Mouse (Mus musculus): Measurements from ENCODE around the gene Prrx1. TPM values are rescaled to one million over a fixed set of nuclear protein-coding genes. Genes with fewer than 3 reads are reported as not detected.

Gene Prrx1
- polyA plus RNA-seq, 1 experiment from 2014 or later = 14.9 TPM

DNA sequence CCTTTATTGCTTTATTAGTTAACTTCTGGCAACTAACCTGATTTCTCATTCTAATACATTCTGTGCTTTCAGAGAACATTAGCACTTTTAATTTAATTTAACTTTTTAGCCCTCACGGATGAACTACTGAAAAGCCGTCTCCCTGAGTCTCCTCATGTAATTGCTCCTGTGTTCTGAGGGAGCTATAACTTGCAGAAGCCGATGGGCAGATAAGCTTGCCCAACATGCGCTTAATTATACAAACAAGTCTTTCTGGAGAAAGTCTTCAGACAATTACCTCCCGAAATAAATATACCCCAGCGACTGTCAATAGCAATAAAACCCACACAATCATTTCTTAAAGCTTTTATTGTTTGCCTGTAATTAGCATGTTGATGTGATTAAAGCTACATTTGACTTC is 44.2 kb upstream of the Prrx1 start:
- WGBS = 16% methylated on average over 6 of the region's 6 CpGs
- H3K9me3 ChIP-seq (ENCODE audit: control insufficient read depth) = no peaks in the 10 kb centered on the region
- no peak overlapping the region for H3K4me3 ChIP-seq (ENCODE audit: low read depth, low read length)
- no peaks in the 10 kb centered on the region for H3K27me3 ChIP-seq (replicated peaks; ENCODE audit: control insufficient read depth, insufficient read depth, low read length)
- no peak overlapping the region for H3K9ac ChIP-seq (ENCODE audit: low read depth, low read length)
- no peak for TF ChIP-seq CTCF (IDR thresholded peaks at IDR 0.05; ENCODE audit: low read depth)
- H3K4me1 ChIP-seq (replicated peaks; ENCODE audit: control insufficient read depth, insufficient read depth, low read length) = no peaks in the 10 kb centered on the region
- ATAC-seq = no peak
- no peak overlapping the region for H3K4me2 ChIP-seq (replicated peaks; ENCODE audit: low read depth)
- no peaks in the 10 kb centered on the region for H3K36me3 ChIP-seq (ENCODE audit: control insufficient read depth, insufficient read depth)
- no peak overlapping the region for H3K27ac ChIP-seq (ENCODE audit: low read depth, low read length)

DNA sequence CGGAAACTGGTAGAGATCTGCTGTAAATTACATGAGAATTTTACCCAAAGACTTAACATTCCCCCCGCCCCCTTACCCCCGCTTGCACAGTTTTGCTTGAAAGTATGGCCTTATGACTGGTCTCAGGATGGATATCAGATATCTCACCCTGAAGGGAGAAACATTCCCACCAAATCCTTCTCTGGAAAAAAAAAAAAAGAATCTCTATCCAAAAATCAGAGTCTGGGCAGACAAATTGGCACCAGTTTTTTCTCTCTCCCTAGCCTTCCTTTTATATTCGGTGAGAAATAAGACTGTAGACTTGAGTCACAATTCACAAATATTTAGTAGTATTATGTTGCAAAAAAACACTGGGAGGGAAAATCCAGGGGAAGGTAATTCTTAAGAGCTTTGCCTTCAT is 42.7 kb upstream of the Prrx1 start:
- H3K9me3 ChIP-seq (ENCODE audit: control insufficient read depth) = no peaks in the 10 kb centered on the region
- 57% methylated on average over 4 of the region's 4 CpGs for WGBS
- H3K27ac ChIP-seq (ENCODE audit: low read depth, low read length) = no peak overlapping the region
- H3K4me2 ChIP-seq (replicated peaks; ENCODE audit: low read depth) = no peak overlapping the region
- ATAC-seq = no peak
- H3K27me3 ChIP-seq (replicated peaks; ENCODE audit: control insufficient read depth, insufficient read depth, low read length) = no peaks in the 10 kb centered on the region
- TF ChIP-seq CTCF (IDR thresholded peaks at IDR 0.05; ENCODE audit: low read depth) = no peak
- H3K4me1 ChIP-seq (replicated peaks; ENCODE audit: control insufficient read depth, insufficient read depth, low read length) = no peaks in the 10 kb centered on the region
- no peak overlapping the region for H3K4me3 ChIP-seq (ENCODE audit: low read depth, low read length)
- H3K36me3 ChIP-seq (ENCODE audit: control insufficient read depth, insufficient read depth) = no peaks in the 10 kb centered on the region
- H3K9ac ChIP-seq (ENCODE audit: low read depth, low read length) = no peak overlapping the region

DNA sequence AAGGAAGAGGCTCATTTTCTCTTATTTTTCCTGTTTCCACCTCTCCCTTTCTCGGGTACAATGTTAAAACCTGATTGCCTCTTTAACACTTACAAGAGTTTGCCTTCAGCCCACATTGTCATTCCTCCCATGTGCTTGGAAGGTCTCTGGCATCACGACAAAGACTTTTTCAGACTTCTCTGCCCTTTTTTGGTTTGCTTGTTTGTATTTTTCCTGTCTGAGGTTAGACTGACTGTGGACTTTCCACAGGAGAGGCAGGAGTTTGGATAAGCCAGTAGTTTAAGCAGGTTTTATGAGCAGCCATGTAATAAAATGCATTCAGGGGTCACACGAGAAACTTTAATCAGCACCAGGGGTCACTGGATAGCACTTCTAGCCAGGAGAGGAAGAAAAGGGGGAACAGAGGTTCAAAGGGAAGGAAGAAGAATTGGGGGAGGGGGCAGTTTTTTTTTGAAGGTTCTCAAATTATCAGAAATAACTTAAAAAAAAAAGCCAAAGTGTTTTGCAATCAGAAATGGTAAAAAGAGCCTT is 42.2 kb upstream of the Prrx1 start:
- H3K4me1 ChIP-seq (replicated peaks; ENCODE audit: control insufficient read depth, insufficient read depth, low read length) = no peaks in the 10 kb centered on the region
- no peak for ATAC-seq
- H3K9ac ChIP-seq (ENCODE audit: low read depth, low read length) = no peak overlapping the region
- TF ChIP-seq CTCF (IDR thresholded peaks at IDR 0.05; ENCODE audit: low read depth) = no peak
- no peaks in the 10 kb centered on the region for H3K27me3 ChIP-seq (replicated peaks; ENCODE audit: control insufficient read depth, insufficient read depth, low read length)
- no peak overlapping the region for H3K4me3 ChIP-seq (ENCODE audit: low read depth, low read length)
- H3K36me3 ChIP-seq (ENCODE audit: control insufficient read depth, insufficient read depth) = no peaks in the 10 kb centered on the region
- H3K27ac ChIP-seq (ENCODE audit: low read depth, low read length) = no peak overlapping the region
- WGBS = 12% methylated on average over 3 of the region's 3 CpGs
- H3K9me3 ChIP-seq (ENCODE audit: control insufficient read depth) = no peaks in the 10 kb centered on the region
- H3K4me2 ChIP-seq (replicated peaks; ENCODE audit: low read depth) = no peak overlapping the region

DNA sequence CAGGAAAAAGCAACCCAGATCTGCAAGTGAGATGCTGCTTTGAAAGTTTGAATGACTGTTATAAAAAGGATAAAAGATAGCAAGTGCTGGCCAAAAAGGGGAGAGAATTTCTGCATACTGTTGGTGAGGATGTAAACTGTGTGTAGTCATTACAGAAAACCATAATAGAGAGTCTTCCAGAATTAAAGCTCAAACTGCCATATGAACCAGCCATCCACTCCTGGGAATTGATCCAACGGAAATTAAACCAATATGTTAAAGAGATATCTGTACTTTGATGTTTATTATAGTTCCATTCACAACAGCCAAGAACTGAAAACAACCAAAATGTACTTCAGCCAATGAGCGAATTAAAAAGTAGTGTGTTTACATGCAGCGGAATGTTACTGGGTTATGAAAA is 37.5 kb upstream of the Prrx1 start:
- no peak for ATAC-seq
- no peaks in the 10 kb centered on the region for H3K36me3 ChIP-seq (ENCODE audit: control insufficient read depth, insufficient read depth)
- H3K27me3 ChIP-seq (replicated peaks; ENCODE audit: control insufficient read depth, insufficient read depth, low read length) = no peaks in the 10 kb centered on the region
- H3K4me1 ChIP-seq (replicated peaks; ENCODE audit: control insufficient read depth, insufficient read depth, low read length) = no peaks in the 10 kb centered on the region
- no peak overlapping the region for H3K4me2 ChIP-seq (replicated peaks; ENCODE audit: low read depth)
- H3K9ac ChIP-seq (ENCODE audit: low read depth, low read length) = no peak overlapping the region
- H3K27ac ChIP-seq (ENCODE audit: low read depth, low read length) = no peak overlapping the region
- no peaks in the 10 kb centered on the region for H3K9me3 ChIP-seq (ENCODE audit: control insufficient read depth)
- 80% methylated on average over 3 of the region's 3 CpGs for WGBS
- no peak for TF ChIP-seq CTCF (IDR thresholded peaks at IDR 0.05; ENCODE audit: low read depth)
- no peak overlapping the region for H3K4me3 ChIP-seq (ENCODE audit: low read depth, low read length)

DNA sequence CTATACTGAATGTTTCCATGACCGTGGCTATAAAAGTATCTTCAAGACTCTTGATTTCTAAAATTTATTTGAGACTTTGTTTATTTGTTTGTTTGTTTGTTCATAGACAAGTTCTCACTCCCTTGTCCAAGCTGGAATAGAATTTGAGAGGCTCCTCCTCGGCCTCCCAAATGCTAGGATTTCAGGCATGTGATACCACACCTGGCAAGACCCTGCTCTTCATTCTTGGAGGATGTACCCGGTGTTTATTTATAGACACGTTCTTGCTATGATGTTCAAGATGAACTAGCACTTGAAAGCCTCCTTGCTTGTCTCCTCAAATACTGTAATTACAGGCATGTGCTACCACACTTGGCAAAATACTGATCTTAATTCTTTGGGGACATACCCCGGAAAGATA is 32.0 kb upstream of the Prrx1 start:
- no peak overlapping the region for H3K4me2 ChIP-seq (replicated peaks; ENCODE audit: low read depth)
- H3K4me1 ChIP-seq (replicated peaks; ENCODE audit: control insufficient read depth, insufficient read depth, low read length) = no peaks in the 10 kb centered on the region
- no peak for TF ChIP-seq CTCF (IDR thresholded peaks at IDR 0.05; ENCODE audit: low read depth)
- H3K27ac ChIP-seq (ENCODE audit: low read depth, low read length) = no peak overlapping the region
- no peaks in the 10 kb centered on the region for H3K27me3 ChIP-seq (replicated peaks; ENCODE audit: control insufficient read depth, insufficient read depth, low read length)
- no peak overlapping the region for H3K9ac ChIP-seq (ENCODE audit: low read depth, low read length)
- no peaks in the 10 kb centered on the region for H3K9me3 ChIP-seq (ENCODE audit: control insufficient read depth)
- no peak for ATAC-seq
- H3K36me3 ChIP-seq (ENCODE audit: control insufficient read depth, insufficient read depth) = no peaks in the 10 kb centered on the region
- H3K4me3 ChIP-seq (ENCODE audit: low read depth, low read length) = no peak overlapping the region
- 78% methylated on average over 5 of the region's 5 CpGs for WGBS

DNA sequence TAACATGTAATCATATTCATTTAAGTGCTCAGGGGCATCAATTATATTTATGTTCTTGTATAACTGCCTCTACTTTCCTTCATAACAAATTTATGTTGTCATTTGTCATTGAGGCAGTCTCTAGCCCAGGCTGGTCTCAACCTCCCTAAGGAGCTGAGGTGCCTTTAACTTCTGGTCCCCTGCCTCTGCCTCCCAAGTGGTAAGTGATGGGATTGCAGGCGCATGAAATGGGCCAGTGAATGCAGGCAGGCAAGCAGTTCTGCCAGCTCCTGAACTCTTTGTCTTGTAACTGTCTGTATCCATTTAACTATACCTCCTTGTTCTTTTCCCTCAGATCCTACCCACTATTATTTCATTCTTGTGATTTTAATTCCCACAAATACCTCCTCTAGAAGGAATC is 31.4 kb upstream of the Prrx1 start:
- no peak for ATAC-seq
- H3K27ac ChIP-seq (ENCODE audit: low read depth, low read length) = no peak overlapping the region

DNA sequence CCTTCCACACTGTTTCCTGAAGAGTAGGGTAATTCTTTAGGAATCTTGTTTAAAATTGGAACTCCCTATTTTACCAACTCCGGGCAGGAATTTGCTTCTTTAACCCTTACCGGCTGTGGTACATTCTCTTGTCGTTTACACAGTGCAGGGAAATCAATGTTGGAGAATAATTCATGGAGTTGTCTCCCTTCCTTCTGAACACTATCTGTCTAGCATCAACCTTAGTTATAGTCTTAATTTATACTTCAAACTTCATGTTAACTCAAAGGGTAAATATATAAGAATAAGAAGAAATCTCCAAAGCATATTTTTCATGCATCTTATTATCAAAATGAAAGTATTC is 25.7 kb upstream of the Prrx1 start:
- H3K4me3 ChIP-seq (ENCODE audit: low read depth, low read length) = no peak overlapping the region
- H3K36me3 ChIP-seq (ENCODE audit: control insufficient read depth, insufficient read depth) = no peaks in the 10 kb centered on the region
- no peaks in the 10 kb centered on the region for H3K9me3 ChIP-seq (ENCODE audit: control insufficient read depth)
- H3K27me3 ChIP-seq (replicated peaks; ENCODE audit: control insufficient read depth, insufficient read depth, low read length) = no peaks in the 10 kb centered on the region
- H3K4me1 ChIP-seq (replicated peaks; ENCODE audit: control insufficient read depth, insufficient read depth, low read length) = no peaks in the 10 kb centered on the region
- no peak overlapping the region for H3K4me2 ChIP-seq (replicated peaks; ENCODE audit: low read depth)
- H3K27ac ChIP-seq (ENCODE audit: low read depth, low read length) = no peak overlapping the region
- 39% methylated on average over 3 of the region's 3 CpGs for WGBS
- no peak for ATAC-seq
- no peak overlapping the region for H3K9ac ChIP-seq (ENCODE audit: low read depth, low read length)
- no peak for TF ChIP-seq CTCF (IDR thresholded peaks at IDR 0.05; ENCODE audit: low read depth)

More for the DNA sequence above, 31.4 kb upstream of the Prrx1 start:
- H3K9ac ChIP-seq (ENCODE audit: low read depth, low read length) = no peak overlapping the region
- no peaks in the 10 kb centered on the region for H3K36me3 ChIP-seq (ENCODE audit: control insufficient read depth, insufficient read depth)
- peak; percentile 60 for TF ChIP-seq CTCF (IDR thresholded peaks at IDR 0.05; ENCODE audit: low read depth)
- no peaks in the 10 kb centered on the region for H3K9me3 ChIP-seq (ENCODE audit: control insufficient read depth)
- H3K4me3 ChIP-seq (ENCODE audit: low read depth, low read length) = no peak overlapping the region
- no peaks in the 10 kb centered on the region for H3K27me3 ChIP-seq (replicated peaks; ENCODE audit: control insufficient read depth, insufficient read depth, low read length)
- no peak overlapping the region for H3K4me2 ChIP-seq (replicated peaks; ENCODE audit: low read depth)
- H3K4me1 ChIP-seq (replicated peaks; ENCODE audit: control insufficient read depth, insufficient read depth, low read length) = no peaks in the 10 kb centered on the region
- WGBS = 13% methylated on average over 1 of the region's 1 CpGs

Measured in intestine, postnatal 0 days (tissue).